In the genomic region with DNA sequence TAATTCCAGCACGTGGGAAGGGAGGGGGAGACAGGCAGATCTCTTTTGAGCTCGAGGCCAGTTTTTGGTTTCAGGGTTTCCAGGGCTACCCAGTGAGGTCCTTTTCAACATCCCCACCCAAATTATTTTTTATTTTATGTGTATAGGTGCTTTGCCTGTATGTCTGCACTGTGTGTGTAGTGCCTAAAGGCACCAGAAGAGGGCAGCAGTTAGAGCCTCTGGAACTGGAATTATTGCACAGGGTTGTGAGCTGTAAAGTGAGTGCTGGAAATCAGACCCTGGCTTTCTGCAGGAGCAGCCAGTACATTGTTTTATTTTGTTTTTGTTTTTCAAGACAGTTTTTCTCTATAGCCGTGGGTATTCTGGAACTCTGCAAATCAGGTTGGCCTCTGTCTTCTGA, we compare ENCODE assay signal across 1 mouse cellular context.
A peak's percentile ranks its signal among the peaks of the same experiment; 100 is the strongest.
TF ChIP-seq lines count a peak whose summit lies in the region.

No protein-coding gene starts in this region.

TF ChIP-seq in MEL, 35 proteins besides CTCF, POLR2A, EP300 and RAD21:
- TF ChIP-seq SMC3 (IDR thresholded peaks at IDR 0.05; ENCODE audit: low read depth, low read length) (peak; percentile 21; the same call in 1 of the 2 replicates), USF1 (IDR thresholded peaks at IDR 0.05; ENCODE audit: low read depth, low read length) (no peak)
